Mouse (Mus musculus): ENCODE measurements around the gene Ccdc102a. TPM values are rescaled to one million over a fixed set of nuclear protein-coding genes. Genes with fewer than 3 reads are reported as not detected.
"Not testable (repeated sequence)": the region's sequence is repeated elsewhere in the genome, so short reads cannot be mapped to it uniquely, and the experiment has no call there.

The Ccdc102a gene
- polyA plus RNA-seq, 1 experiment from 2014 or later: 29.3 TPM

DNA sequence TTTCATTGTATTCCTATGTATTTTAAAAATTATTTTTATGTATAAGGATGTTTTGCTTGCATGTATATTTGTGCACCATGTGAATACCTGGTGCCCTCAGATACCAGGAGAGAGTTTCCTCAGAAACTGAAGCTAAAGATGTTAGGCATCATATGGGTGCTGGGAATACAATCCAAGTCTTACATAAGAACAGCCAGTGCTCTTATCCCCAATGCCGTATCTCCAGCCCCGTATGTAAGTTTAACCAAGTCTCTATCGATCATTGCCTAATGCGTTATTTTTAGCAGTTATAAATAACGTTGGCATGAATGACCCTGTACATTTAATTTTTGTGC is 60.9 kb downstream of the Ccdc102a start:
- Histone ChIP-seq H3K27ac (no peak overlapping the region), H3K4me3 (peak overlapping the region; percentile 81), H3K9ac (0 out of 2 replicates have a peak overlapping the region, but pooled peaks have one; percentile 16), H3K4me1 (peaks cover 16% of the 10 kb centered on the region), H3K36me3 (peaks cover 42% of the 10 kb centered on the region), H3K4me2 (0 out of 2 replicates have a peak overlapping the region, but pooled peaks have one; percentile 29), H3K27me3 (no peaks in the 10 kb centered on the region), H3K9me3 (no peaks in the 10 kb centered on the region)
- no peak for ATAC-seq (ENCODE audit: borderline replicate concordance, extremely low read depth, low FRiP score, low TSS enrichment)
- 27% methylated on average over 5 of the region's 5 CpGs for WGBS

DNA sequence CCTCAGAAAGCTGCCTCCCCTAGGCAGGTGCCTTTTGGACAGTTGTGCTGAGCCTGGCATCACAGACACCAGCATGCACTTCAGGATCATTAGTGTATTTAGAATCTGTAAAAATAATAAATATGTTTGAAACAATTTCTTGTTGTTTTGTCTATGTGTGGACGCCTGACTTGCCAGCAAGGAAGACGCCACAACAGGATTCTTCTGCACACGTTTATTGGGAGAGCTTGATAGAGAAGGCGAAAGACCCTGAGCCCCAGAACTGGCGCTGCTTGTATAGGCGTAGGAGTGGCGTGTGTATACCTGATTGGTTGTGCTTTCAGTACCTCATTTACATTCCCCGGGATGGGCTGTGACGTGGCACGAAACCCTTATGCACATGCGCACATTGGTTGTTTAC is 63.1 kb downstream of the Ccdc102a start:
- not testable (repeated sequence) for H3K4me2 ChIP-seq; H3K9ac ChIP-seq; H3K9me3 ChIP-seq; H3K27me3 ChIP-seq; H3K4me3 ChIP-seq; ATAC-seq (ENCODE audit: borderline replicate concordance, extremely low read depth, low FRiP score, low TSS enrichment); H3K27ac ChIP-seq
- peaks cover 16% of the 10 kb centered on the region for H3K4me1 ChIP-seq
- WGBS: 84% methylated on average over 11 of the region's 11 CpGs
- H3K36me3 ChIP-seq: peaks cover 46% of the 10 kb centered on the region

Other genes starting within 250 kb of the Ccdc102a start
- 3.5 and 3.6 TPM in 2 replicates for gene Pllp, start 221.8 kb downstream of the Ccdc102a start, polyA plus RNA-seq (2015; fragmentation: Nextera tagmentation; extraction: Ambion mirVana)
- 0.06 TPM in 2 replicates for gene Ccl22, start 172.5 kb downstream of the Ccdc102a start, polyA plus RNA-seq (2015; fragmentation: Nextera tagmentation; extraction: Ambion mirVana)
- 6.2 and 8.3 TPM in 2 replicates for gene Cx3cl1, start 146.1 kb downstream of the Ccdc102a start, polyA plus RNA-seq (2015; fragmentation: Nextera tagmentation; extraction: Ambion mirVana)
- 0.32 TPM in 1 of 2 replicates, not detected in the other for gene Ccl17, start 107.6 kb downstream of the Ccdc102a start, polyA plus RNA-seq (2015; fragmentation: Nextera tagmentation; extraction: Ambion mirVana)
- 63.0 and 68.0 TPM in 2 replicates for gene Coq9, start 79.8 kb downstream of the Ccdc102a start, polyA plus RNA-seq (2015; fragmentation: Nextera tagmentation; extraction: Ambion mirVana)
- gene Ciapin1, start 79.7 kb downstream of the Ccdc102a start, polyA plus RNA-seq (2015; fragmentation: Nextera tagmentation; extraction: Ambion mirVana): 104 and 105 TPM in 2 replicates
- 161 and 164 TPM in 2 replicates for gene Polr2c, start 60.6 kb downstream of the Ccdc102a start, polyA plus RNA-seq (2015; fragmentation: Nextera tagmentation; extraction: Ambion mirVana)
- gene Dok4, start 41.8 kb downstream of the Ccdc102a start, polyA plus RNA-seq (2015; fragmentation: Nextera tagmentation; extraction: Ambion mirVana): 40.4 and 45.7 TPM in 2 replicates
- gene Adgrg5, start 5.6 kb upstream of the Ccdc102a start, polyA plus RNA-seq (2015; fragmentation: Nextera tagmentation; extraction: Ambion mirVana): 0.29 and 0.36 TPM in 2 replicates
- gene Adgrg1, start 56.7 kb upstream of the Ccdc102a start, polyA plus RNA-seq (2015; fragmentation: Nextera tagmentation; extraction: Ambion mirVana): 35.4 and 35.6 TPM in 2 replicates
- 4.3 and 5.2 TPM in 2 replicates for gene Adgrg3, start 99.6 kb upstream of the Ccdc102a start, polyA plus RNA-seq (2015; fragmentation: Nextera tagmentation; extraction: Ambion mirVana)
- gene Drc7, start 137.0 kb upstream of the Ccdc102a start, polyA plus RNA-seq (2015; fragmentation: Nextera tagmentation; extraction: Ambion mirVana): 0.61 and 0.83 TPM in 2 replicates
- 19.4 and 22.6 TPM in 2 replicates for gene Katnb1, start 163.1 kb upstream of the Ccdc102a start, polyA plus RNA-seq (2015; fragmentation: Nextera tagmentation; extraction: Ambion mirVana)